Mouse (Mus musculus) stomach, postnatal 0 days (tissue): Measurements from ENCODE around the gene Mc3r.

Source experiments
- CTCF ChIP-seq: IDR thresholded peaks from 2 replicates; pipeline ENCODE4 v1.5.1; 2016; ENCODE audit warnings: antibody characterized with exemption, low read depth, mild to moderate bottlenecking, moderate library complexity
- EP300 ChIP-seq: optimal IDR thresholded peaks from 2 replicates; pipeline ENCODE3; 2016; ENCODE audit warnings: antibody characterized with exemption

- TF ChIP-seq EP300: no peak
- TF ChIP-seq CTCF: no peak
Measured at GRCm38 (mm10) chr2:172260064-172260463, 11.8 kb downstream of the Mc3r start.
